Mouse (Mus musculus): ENCODE data around the gene Naalad2.

GRCm38 (mm10) chr9:18404118-18404517 is 1.3 kb upstream of the Naalad2 start, which contains the start of gene Ubtfl1:
- TF ChIP-seq CHD1 (IDR thresholded peaks at IDR 0.05; ENCODE audit: low read depth, low read length): no peak
- no peak for TF ChIP-seq CTCF (conservative IDR thresholded peaks at IDR 0.05 in 1 of 2, IDR thresholded peaks at IDR 0.05 in 1 of 2; ENCODE audit: low read depth in 2 of 2, low read length in 2 of 2)
